Comparison of ENCODE assay signal across 15 mouse cellular contexts in genomic region chr19:6268670-6269132, GRCm38 (mm10). TPM values are rescaled to one million over a fixed set of nuclear protein-coding genes. Genes with fewer than 3 reads are reported as not detected.
DNase-seq lines count a peak whose midpoint lies in the region; TF ChIP-seq lines count a peak whose summit lies in the region.
"Had no signal": no experiment of that assay in that cellular context is flagged by ENCODE, and none has a peak within 500 bp of the region (broad histone marks: within the 10 kb centered on the region; RNA-seq: fewer than 3 reads in every experiment).

No protein-coding gene starts in this region.

- H3K9me3 ChIP-seq in midbrain, embryonic 10.5 days (replicated peaks) = no peaks in the 10 kb centered on the region
- H3K9me3 ChIP-seq: forebrain, embryonic 15.5 days; hindbrain, embryonic 12.5 days; lung, embryonic 15.5 days; midbrain, embryonic 15.5 days; neural tube, embryonic 15.5 days had no signal

- 68% methylated on average over 7 of the region's 7 CpGs for WGBS in lung, adult 2 months
- WGBS in midbrain, embryonic 10.5 days = 85% methylated on average over 7 of the region's 7 CpGs

- no peak for TF ChIP-seq POLR2A in lung, adult 2 months (IDR thresholded peaks at IDR 0.05; ENCODE audit: borderline replicate concordance, extremely low read depth, low read depth, low read length)

- H3K4me1 ChIP-seq in lung, adult 2 months (ENCODE audit: control insufficient read depth, insufficient read depth, low read length) = 0 out of 2 replicates have a peak, but pooled peaks cover 2% of the 10 kb centered on the region
- H3K4me1 ChIP-seq in midbrain, embryonic 10.5 days = peaks cover 9% of the 10 kb centered on the region
- H3K4me1 ChIP-seq: forebrain, embryonic 15.5 days; midbrain, embryonic 15.5 days had no signal

- no peak overlapping the region for H3K27ac ChIP-seq in midbrain, embryonic 10.5 days (replicated peaks)
- H3K27ac ChIP-seq: forebrain, embryonic 15.5 days; hindbrain, embryonic 12.5 days; lung, embryonic 15.5 days; midbrain, embryonic 15.5 days; neural tube, embryonic 15.5 days had no signal

- peaks cover 4% of the 10 kb centered on the region; the same call in 1 of the 2 replicates for H3K27me3 ChIP-seq in midbrain, embryonic 10.5 days (ENCODE audit: low read depth, poor library complexity, severe bottlenecking)
- H3K27me3 ChIP-seq: forebrain, embryonic 15.5 days; lung, embryonic 15.5 days; midbrain, embryonic 15.5 days had no signal

- no peak overlapping the region for H3K4me3 ChIP-seq in lung, adult 2 months (replicated peaks; ENCODE audit: extremely low read depth, low read depth, low read length)
- no peak overlapping the region for H3K4me3 ChIP-seq in midbrain, embryonic 10.5 days
- H3K4me3 ChIP-seq: forebrain, embryonic 15.5 days; hindbrain, embryonic 12.5 days; lung, embryonic 15.5 days; midbrain, embryonic 15.5 days; neural tube, embryonic 15.5 days had no signal

- H3K36me3 ChIP-seq in midbrain, embryonic 10.5 days = no peaks in the 10 kb centered on the region
- H3K36me3 ChIP-seq: forebrain, embryonic 15.5 days; hindbrain, embryonic 12.5 days; lung, embryonic 15.5 days; midbrain, embryonic 15.5 days; neural tube, embryonic 15.5 days had no signal

- no peak for TF ChIP-seq CTCF in lung, adult 2 months (IDR thresholded peaks at IDR 0.05; ENCODE audit: insufficient read depth, low read length)

- DNase-seq in cerebellum, adult 9-11 months = peak; percentile 50
- no peak for DNase-seq in cerebellum, adult 8-10 months
- DNase-seq in lung, adult 18-20 months = peak; percentile 66 to 71
- DNase-seq in lung, adult 2 months = no peak
- peak; percentile 70 for DNase-seq in lung, postnatal 25 days (ENCODE audit: low spot score)
- DNase-seq in midbrain, embryonic 10.5 days (ENCODE audit: low spot score) = no peak
- DNase-seq in spleen, postnatal 36 days (ENCODE audit: low spot score in 2 of 2) = no peak
- no peak for DNase-seq in kidney, postnatal 36 days

RNA-seq across cellular contexts. Expression of gene Ehd1, which starts 7.8 kb away (rescaled TPM):
- polyA plus RNA-seq in lung, adult 2 months (2012; rRNA removed) = 399 and 593 TPM in 2 replicates
- polyA plus RNA-seq in midbrain, embryonic 10.5 days (2016; fragmentation: Nextera tagmentation; extraction: Ambion mirVana) = 81.6 and 93.5 TPM in 2 replicates

RNA-seq across cellular contexts. Expression of gene Atg2a, which starts 27.2 kb away (rescaled TPM):
- polyA plus RNA-seq in lung, adult 2 months (2012; rRNA removed) = 37.0 and 37.7 TPM in 2 replicates
- 10.1 and 13.4 TPM in 2 replicates for polyA plus RNA-seq in midbrain, embryonic 10.5 days (2016; fragmentation: Nextera tagmentation; extraction: Ambion mirVana)

RNA-seq across cellular contexts. Expression of gene Ppp2r5b, which starts 33.0 kb away (rescaled TPM):
- polyA plus RNA-seq in lung, adult 2 months (2012; rRNA removed) = 58.7 and 88.5 TPM in 2 replicates
- polyA plus RNA-seq in midbrain, embryonic 10.5 days (2016; fragmentation: Nextera tagmentation; extraction: Ambion mirVana) = 31.7 and 42.8 TPM in 2 replicates

RNA-seq across cellular contexts. Expression of gene Cdc42bpg, which starts 37.6 kb away (rescaled TPM):
- 132 and 133 TPM in 2 replicates for polyA plus RNA-seq in lung, adult 2 months (2012; rRNA removed)
- polyA plus RNA-seq in midbrain, embryonic 10.5 days (2016; fragmentation: Nextera tagmentation; extraction: Ambion mirVana) = 0.11 and 0.15 TPM in 2 replicates

RNA-seq across cellular contexts. Expression of gene Gpha2, which starts 42.5 kb away (rescaled TPM):
- 1.7 and 2.6 TPM in 2 replicates for polyA plus RNA-seq in lung, adult 2 months (2012; rRNA removed)
- polyA plus RNA-seq in midbrain, embryonic 10.5 days (2016; fragmentation: Nextera tagmentation; extraction: Ambion mirVana) = not detected in 2 replicates
- polyA plus RNA-seq: activated CD4-positive, CD25-positive, alpha-beta regulatory T cell, adult 4 months; forebrain, embryonic 15.5 days; heart, embryonic 14.5 days; lung, embryonic 15.5 days; midbrain, embryonic 15.5 days; neural tube, embryonic 15.5 days had no signal

Comparison
In these comparisons a context has a peak if more than half of its experiments do, and no peak if none do; other contexts are left out.
1. DNase-seq: peak in cerebellum, adult 9-11 months (single experiment), lung, adult 18-20 months (2 of 2) and lung, postnatal 25 days (single experiment); none in cerebellum, adult 8-10 months (single experiment), lung, adult 2 months (single experiment), midbrain, embryonic 10.5 days (single experiment), spleen, postnatal 36 days (0 of 2) and kidney, postnatal 36 days (0 of 2).